Mouse (Mus musculus): ENCODE results near the gene Trim2. TPM values are rescaled to one million over a fixed set of nuclear protein-coding genes. Genes with fewer than 3 reads are reported as not detected.

Trim2 gene
- polyA plus RNA-seq, 1 experiment: 2.4 TPM

GRCm38 (mm10) chr3:84199516-84199915, 107.2 kb downstream of the Trim2 start:
- Histone ChIP-seq H3K79me3 (ENCODE audit: low read depth) (no peaks in the 10 kb centered on the region), H3K36me3 (ENCODE audit: control insufficient read depth, insufficient read depth) (no peaks in the 10 kb centered on the region), H3K79me2 (ENCODE audit: control insufficient read depth, insufficient read depth) (no peaks in the 10 kb centered on the region), H3K4me3 (ENCODE audit: insufficient read depth, poor library complexity, severe bottlenecking) (no peak overlapping the region), H3ac (ENCODE audit: control insufficient read depth, insufficient read length, low read depth) (no peak overlapping the region), H3K27me3 (ENCODE audit: control insufficient read depth, insufficient read depth, insufficient read length) (no peaks in the 10 kb centered on the region)
- TF ChIP-seq MYOD1 (IDR thresholded peaks at IDR 0.05; ENCODE audit: control insufficient read depth, insufficient read length, low read depth) (no peak), FOSL1 (IDR thresholded peaks at IDR 0.05; ENCODE audit: insufficient read depth, low read length, poor library complexity, severe bottlenecking) (no peak), MAX (IDR thresholded peaks at IDR 0.05) (no peak), CEBPB (IDR thresholded peaks at IDR 0.05; ENCODE audit: low read depth) (no peak), MYOG (IDR thresholded peaks at IDR 0.05; ENCODE audit: control insufficient read depth, extremely low read depth, insufficient read length) (no peak), USF1 (IDR thresholded peaks at IDR 0.05; ENCODE audit: low read depth) (no peak), CTCF (IDR thresholded peaks at IDR 0.05; ENCODE audit: control insufficient read depth, insufficient read depth, insufficient read length) (no peak)

GRCm38 (mm10) chr3:84198229-84198628, 108.4 kb downstream of the Trim2 start:
- H3K79me2 ChIP-seq (ENCODE audit: control insufficient read depth, insufficient read depth): no peaks in the 10 kb centered on the region
- H3K27me3 ChIP-seq (ENCODE audit: control insufficient read depth, insufficient read depth, insufficient read length): no peaks in the 10 kb centered on the region
- H3K79me3 ChIP-seq (ENCODE audit: low read depth): no peaks in the 10 kb centered on the region
- no peaks in the 10 kb centered on the region for H3K36me3 ChIP-seq (ENCODE audit: control insufficient read depth, insufficient read depth)
- TF ChIP-seq MYOG (IDR thresholded peaks at IDR 0.05; ENCODE audit: control insufficient read depth, extremely low read depth, insufficient read length) (no peak), FOSL1 (IDR thresholded peaks at IDR 0.05; ENCODE audit: insufficient read depth, low read length, poor library complexity, severe bottlenecking) (no peak), MAX (IDR thresholded peaks at IDR 0.05) (no peak), CEBPB (IDR thresholded peaks at IDR 0.05; ENCODE audit: low read depth) (no peak), USF1 (IDR thresholded peaks at IDR 0.05; ENCODE audit: low read depth) (no peak), MYOD1 (IDR thresholded peaks at IDR 0.05; ENCODE audit: control insufficient read depth, insufficient read length, low read depth) (no peak), CTCF (IDR thresholded peaks at IDR 0.05; ENCODE audit: control insufficient read depth, insufficient read depth, insufficient read length) (no peak)
- no peak overlapping the region for H3K4me3 ChIP-seq (ENCODE audit: insufficient read depth, poor library complexity, severe bottlenecking)
- no peak overlapping the region for H3ac ChIP-seq (ENCODE audit: control insufficient read depth, insufficient read length, low read depth)

- H3K79me3 ChIP-seq (ENCODE audit: low read depth): no peaks in the 10 kb centered on the region
- no peaks in the 10 kb centered on the region for H3K36me3 ChIP-seq (ENCODE audit: control insufficient read depth, insufficient read depth)
- no peak overlapping the region for H3ac ChIP-seq (ENCODE audit: control insufficient read depth, insufficient read length, low read depth)
- no peaks in the 10 kb centered on the region for H3K27me3 ChIP-seq (ENCODE audit: control insufficient read depth, insufficient read depth, insufficient read length)
- H3K79me2 ChIP-seq (ENCODE audit: control insufficient read depth, insufficient read depth): no peaks in the 10 kb centered on the region
- no peak overlapping the region for H3K4me3 ChIP-seq (ENCODE audit: insufficient read depth, poor library complexity, severe bottlenecking)
- no peak for TF ChIP-seq CTCF (IDR thresholded peaks at IDR 0.05; ENCODE audit: control insufficient read depth, insufficient read depth, insufficient read length)
- TF ChIP-seq MYOG (IDR thresholded peaks at IDR 0.05; ENCODE audit: control insufficient read depth, extremely low read depth, insufficient read length): no peak
- no peak for TF ChIP-seq USF1 (IDR thresholded peaks at IDR 0.05; ENCODE audit: low read depth)
- TF ChIP-seq FOSL1 (IDR thresholded peaks at IDR 0.05; ENCODE audit: insufficient read depth, low read length, poor library complexity, severe bottlenecking): no peak
- TF ChIP-seq CEBPB (IDR thresholded peaks at IDR 0.05; ENCODE audit: low read depth): no peak
- no peak for TF ChIP-seq MAX (IDR thresholded peaks at IDR 0.05)
- TF ChIP-seq MYOD1 (IDR thresholded peaks at IDR 0.05; ENCODE audit: control insufficient read depth, insufficient read length, low read depth): no peak
Measured at GRCm38 (mm10) chr3:84193881-84194280, 112.8 kb downstream of the Trim2 start.

- Histone ChIP-seq H3K79me2 (ENCODE audit: control insufficient read depth, insufficient read depth) (no peaks in the 10 kb centered on the region), H3K4me3 (ENCODE audit: insufficient read depth, poor library complexity, severe bottlenecking) (no peak overlapping the region), H3K79me3 (ENCODE audit: low read depth) (no peaks in the 10 kb centered on the region), H3K36me3 (ENCODE audit: control insufficient read depth, insufficient read depth) (no peaks in the 10 kb centered on the region), H3ac (ENCODE audit: control insufficient read depth, insufficient read length, low read depth) (no peak overlapping the region), H3K27me3 (ENCODE audit: control insufficient read depth, insufficient read depth, insufficient read length) (no peaks in the 10 kb centered on the region)
- TF ChIP-seq FOSL1 (IDR thresholded peaks at IDR 0.05; ENCODE audit: insufficient read depth, low read length, poor library complexity, severe bottlenecking) (no peak), MYOG (IDR thresholded peaks at IDR 0.05; ENCODE audit: control insufficient read depth, extremely low read depth, insufficient read length) (no peak), CEBPB (IDR thresholded peaks at IDR 0.05; ENCODE audit: low read depth) (no peak), MAX (IDR thresholded peaks at IDR 0.05) (no peak), CTCF (IDR thresholded peaks at IDR 0.05; ENCODE audit: control insufficient read depth, insufficient read depth, insufficient read length) (no peak), USF1 (IDR thresholded peaks at IDR 0.05; ENCODE audit: low read depth) (no peak), MYOD1 (IDR thresholded peaks at IDR 0.05; ENCODE audit: control insufficient read depth, insufficient read length, low read depth) (no peak)
Measured at GRCm38 (mm10) chr3:84191141-84191881, 115.4 kb downstream of the Trim2 start.

- Histone ChIP-seq H3K36me3 (ENCODE audit: control insufficient read depth, insufficient read depth) (no peaks in the 10 kb centered on the region), H3K79me2 (ENCODE audit: control insufficient read depth, insufficient read depth) (no peaks in the 10 kb centered on the region), H3K27me3 (ENCODE audit: control insufficient read depth, insufficient read depth, insufficient read length) (no peaks in the 10 kb centered on the region), H3ac (ENCODE audit: control insufficient read depth, insufficient read length, low read depth) (no peak overlapping the region), H3K4me3 (ENCODE audit: insufficient read depth, poor library complexity, severe bottlenecking) (no peak overlapping the region), H3K79me3 (ENCODE audit: low read depth) (no peaks in the 10 kb centered on the region)
- TF ChIP-seq FOSL1 (IDR thresholded peaks at IDR 0.05; ENCODE audit: insufficient read depth, low read length, poor library complexity, severe bottlenecking) (no peak), MAX (IDR thresholded peaks at IDR 0.05) (no peak), MYOD1 (IDR thresholded peaks at IDR 0.05; ENCODE audit: control insufficient read depth, insufficient read length, low read depth) (no peak), CEBPB (IDR thresholded peaks at IDR 0.05; ENCODE audit: low read depth) (no peak), CTCF (IDR thresholded peaks at IDR 0.05; ENCODE audit: control insufficient read depth, insufficient read depth, insufficient read length) (no peak), USF1 (IDR thresholded peaks at IDR 0.05; ENCODE audit: low read depth) (no peak), MYOG (IDR thresholded peaks at IDR 0.05; ENCODE audit: control insufficient read depth, extremely low read depth, insufficient read length) (no peak)
Measured at GRCm38 (mm10) chr3:84190513-84191061, 116.1 kb downstream of the Trim2 start.

Measured in C2C12 (cell line).